Mouse (Mus musculus) heart, adult 8-10 months (tissue): ENCODE data around the gene Cdpf1. TPM values are rescaled to one million over a fixed set of nuclear protein-coding genes. Genes with fewer than 3 reads are reported as not detected.

Source experiments
- DNase-seq: peaks from one replicate; pipeline ENCODE4 v3.0.0; 2022; ENCODE audit warnings: low spot score
- total RNA-seq, 4 experiments: library from RNA; stranded (reverse); gene quantifications; 2 replicates each; pipeline ENCODE4 v1.2.4; 2022

The Cdpf1 gene
- 10 to 100 TPM; 27.1 to 38.5 (median 31.0) TPM for total RNA-seq

DNA sequence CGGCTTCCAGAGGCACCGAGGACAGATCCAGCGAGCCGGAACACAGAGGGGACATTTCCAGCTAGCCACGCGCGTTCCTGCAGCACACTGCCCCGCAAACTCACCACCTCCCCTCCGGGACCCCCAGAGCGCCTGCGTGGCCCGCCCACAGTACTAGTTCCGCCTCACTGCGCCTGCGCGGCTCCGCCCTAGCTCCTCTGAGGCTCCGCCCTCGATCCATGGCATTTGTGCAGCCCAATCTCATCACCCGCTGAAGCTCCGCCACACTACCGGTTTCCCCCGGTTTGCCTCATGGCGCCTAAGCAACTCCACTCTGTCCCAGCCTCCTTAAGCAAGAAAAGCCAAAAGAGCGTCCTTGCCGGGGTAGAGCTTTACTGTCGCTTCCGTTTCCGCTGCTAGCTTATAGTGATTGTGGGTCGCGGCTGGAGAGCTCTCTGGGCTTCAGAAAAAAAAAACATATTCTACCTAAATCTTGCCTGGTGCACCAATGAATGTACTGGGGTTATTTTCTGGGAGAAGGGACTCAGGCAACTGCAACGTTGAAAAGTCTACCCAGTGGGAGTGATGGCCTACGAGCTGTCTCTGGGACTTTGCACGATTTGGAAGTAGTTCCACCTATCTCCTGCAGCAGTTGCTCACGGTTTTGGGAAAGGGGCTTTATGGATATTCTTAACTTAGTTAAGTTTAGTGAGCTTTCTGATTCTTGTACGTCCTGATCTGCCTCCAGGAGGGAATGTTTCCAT is at the start of gene Cdpf1:
Gene Cdpf1 (minus strand): TSS at position 163 of the 743 bp plus-strand sequence.
- DNase-seq = peak; percentile 100

DNA sequence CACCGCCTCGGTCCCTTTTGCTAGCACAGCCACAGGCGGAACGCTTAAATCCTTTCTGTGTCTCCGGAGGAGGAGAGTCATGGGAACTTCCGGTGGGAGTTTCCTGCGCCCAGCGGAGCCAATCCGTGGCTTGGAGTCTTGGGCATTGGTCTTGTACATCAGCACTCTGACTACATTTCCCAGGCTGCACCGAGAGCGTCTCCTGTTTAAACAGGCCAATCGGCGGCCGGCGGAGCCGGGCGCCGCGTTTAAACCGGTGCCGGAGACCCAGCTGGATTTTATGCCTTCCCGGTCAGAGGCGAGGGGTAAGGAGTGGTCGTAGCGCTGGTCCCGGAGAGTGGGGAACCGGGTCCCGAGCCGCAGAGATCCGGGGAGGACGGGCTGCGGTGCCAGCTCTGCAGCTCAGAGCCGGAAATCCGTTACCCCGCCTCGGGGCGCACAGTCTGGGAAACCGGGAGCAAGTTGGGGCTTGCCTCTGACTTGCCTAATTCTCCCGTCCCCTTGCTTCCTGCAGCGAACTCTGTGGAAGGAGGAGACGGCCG is 48.1 kb upstream of the Cdpf1 start, which contains the start of gene Gtse1:
Gene Gtse1 (plus strand): TSS at position 256 of the 542 bp plus-strand sequence.
- DNase-seq = peak; percentile 97

DNA sequence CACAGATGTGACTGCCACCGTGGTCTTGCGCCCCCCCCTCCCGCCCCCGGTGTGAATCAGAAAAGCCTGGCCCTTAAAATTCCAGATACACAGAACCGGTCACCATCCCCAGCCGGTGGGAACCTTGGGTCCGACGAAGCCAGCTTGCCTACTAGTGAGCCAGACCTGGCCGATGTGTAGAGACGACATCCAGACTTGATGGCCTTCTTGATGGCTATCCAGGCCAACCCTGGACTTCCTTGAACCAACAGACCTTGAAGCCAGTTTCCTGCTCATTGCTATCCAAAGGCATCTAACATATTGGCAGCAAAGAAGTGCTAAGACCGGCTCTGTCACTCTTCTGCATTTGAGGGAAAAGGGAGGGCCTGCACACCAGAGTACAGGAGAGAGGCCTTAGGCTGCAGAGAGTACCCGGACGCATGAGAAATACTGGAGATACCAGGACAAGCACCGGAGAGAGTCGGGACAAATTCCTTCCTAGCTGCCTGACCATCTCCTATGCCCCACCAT is 47.5 kb upstream of the Cdpf1 start:
- DNase-seq = no peak

DNA sequence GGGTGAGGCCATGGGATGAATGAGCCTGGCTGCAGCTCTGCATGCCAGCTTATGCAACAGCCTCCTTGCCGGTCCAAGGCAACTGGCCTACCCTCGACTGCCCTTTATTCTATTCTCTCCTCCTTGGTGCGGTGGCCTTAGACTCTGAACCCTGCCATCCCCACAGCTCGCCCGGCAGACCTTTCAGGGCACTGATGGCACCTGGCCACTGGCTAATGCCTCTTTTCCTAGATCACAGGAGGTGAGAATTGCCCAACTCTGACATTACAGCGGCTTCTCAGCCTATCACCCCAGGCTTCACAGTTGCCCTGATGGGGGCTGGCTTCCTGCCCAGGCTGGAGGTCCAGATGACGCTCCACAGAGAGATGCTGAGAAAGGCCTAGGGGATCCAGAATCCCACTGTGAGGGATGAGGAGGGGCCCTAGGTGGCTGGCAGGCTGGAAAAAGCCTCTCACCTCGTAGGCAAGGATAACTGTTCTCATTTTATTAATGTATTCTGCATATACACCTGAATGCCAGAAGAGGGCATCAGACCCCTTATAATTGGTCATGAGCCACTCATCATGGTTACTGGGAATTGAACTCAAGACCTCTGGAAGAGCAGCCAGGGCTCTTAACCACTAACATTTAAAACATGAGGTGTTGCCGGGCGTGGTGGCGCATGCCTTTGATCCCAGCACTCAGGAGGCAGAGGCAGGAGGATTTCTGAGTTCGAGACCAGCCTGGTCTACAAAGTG is 40.3 kb upstream of the Cdpf1 start:
- no peak for DNase-seq

DNA sequence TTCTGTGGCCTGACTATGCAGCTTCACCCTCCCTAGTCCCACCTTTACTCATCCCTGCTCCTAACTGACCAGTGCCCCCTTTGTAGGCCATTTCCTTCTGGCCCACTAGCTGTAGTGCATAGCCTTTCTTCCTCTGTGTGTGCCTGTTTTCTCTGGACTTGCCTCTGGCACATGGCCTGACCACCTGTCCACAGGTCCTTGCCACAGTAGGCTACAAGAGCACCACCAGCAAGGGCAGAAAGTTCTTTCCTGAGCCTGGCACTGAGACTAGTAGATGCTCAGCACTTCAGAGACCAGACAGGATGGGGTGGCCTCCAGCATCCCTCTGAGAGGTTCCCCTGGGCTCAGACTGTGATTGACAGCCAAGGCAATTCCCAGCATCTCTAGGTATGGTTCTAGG is 33.6 kb upstream of the Cdpf1 start:
- DNase-seq = no peak

DNA sequence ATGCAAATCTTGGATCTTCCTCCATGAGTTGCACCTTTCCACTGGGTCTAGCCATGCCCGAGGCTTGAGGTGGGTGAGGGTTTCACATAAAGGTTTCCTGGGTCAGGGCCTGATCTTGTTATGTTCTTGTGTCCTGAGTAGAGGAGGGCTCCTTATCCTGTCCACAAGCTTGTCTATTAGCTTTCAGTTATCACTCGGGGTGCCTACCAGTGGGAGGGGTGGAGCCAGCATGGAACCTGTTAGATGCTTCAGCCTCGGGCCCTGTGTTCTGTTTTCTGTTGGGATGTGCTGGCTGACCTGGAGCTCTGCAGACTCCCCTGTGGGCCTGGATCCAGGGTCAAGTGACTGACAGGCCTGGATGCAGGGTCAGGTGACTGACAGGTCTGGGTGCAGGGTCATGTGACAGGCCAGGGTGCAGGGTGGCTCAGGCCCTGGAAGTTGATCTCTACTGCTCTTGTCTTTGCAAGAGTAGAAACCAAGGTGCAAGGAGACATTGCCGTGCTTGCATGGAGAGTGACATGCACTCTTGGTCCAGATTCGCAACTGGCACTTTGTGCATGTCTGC is 30.4 kb upstream of the Cdpf1 start:
- DNase-seq = no peak

DNA sequence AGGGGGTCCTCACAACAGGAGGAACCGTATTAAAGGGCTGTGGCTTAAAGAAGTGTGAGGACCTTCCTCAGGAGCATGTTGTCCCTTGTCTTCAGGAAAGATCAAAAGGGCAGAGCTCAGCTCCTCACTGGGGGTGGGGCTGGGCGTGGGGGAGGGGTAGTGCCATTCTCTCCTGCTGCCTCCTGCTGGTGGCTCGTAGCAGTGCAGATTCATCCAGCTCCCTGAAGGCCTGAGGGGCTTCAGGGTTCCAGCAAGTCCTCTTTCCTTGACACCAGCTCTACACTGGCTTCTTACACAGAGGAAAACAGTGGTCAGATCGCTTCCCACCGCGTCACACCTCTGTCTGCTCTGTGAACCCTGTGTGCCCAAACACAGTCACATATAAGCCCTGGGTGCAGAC is 29.5 kb upstream of the Cdpf1 start:
- no peak for DNase-seq

DNA sequence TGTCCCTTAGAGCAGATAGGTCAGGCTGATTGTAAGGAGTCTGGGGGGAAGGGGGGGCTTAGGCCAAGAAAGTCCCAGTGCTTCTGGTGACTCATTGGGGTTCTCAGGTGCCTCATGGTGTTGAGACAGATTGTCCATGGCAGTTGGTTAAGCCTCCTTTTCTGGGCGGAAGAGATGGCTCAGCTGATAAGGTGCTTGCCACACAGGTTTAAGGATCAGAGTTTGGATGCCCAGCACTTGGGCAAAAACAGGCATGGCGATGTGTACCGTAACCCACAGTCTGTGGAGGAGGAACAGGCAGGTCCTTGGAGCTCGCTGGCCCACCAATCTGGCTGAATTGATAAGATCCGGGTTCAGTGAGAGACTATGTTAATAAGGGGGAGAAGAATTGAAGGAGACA is 25.4 kb upstream of the Cdpf1 start:
- DNase-seq = no peak

DNA sequence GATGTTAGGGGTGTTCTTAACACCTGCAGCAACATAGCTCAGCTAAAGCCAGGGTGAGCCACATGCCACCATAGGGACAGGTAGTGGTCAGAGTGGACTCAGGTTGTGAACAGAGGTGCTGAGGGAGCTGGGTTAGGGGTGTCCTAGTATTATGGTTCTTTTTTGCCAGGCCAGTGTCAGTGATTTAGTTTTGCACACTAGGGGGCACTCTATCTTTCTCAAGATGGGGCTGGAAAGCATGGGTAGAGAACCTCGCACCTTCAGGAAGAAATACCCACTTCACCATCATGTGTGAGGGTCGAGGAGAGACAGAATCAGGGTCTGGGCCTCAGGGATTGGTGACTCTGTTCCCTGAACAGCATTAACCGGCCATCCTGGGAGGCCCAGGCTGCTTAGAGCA is 23.8 kb upstream of the Cdpf1 start:
- DNase-seq = no peak

DNA sequence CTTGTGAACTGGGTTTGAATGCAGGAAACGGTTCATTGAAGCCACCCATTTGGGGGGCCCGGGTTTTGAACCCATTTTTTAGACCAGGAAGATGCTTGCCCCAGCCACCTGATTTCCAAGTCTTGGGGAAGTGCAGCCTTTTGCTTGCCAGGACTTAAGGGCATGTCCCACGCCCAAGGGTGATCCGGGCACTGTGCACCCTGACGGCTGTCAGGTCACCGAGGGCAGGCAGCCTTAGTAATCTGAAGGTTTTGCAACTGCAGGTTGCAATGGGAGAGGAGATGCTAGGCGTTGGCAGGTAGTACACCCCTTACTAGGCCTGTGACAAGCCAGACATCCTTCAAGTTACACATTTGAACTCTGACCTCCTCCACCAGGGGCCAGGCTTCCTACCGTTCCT is 21.1 kb upstream of the Cdpf1 start:
- DNase-seq = no peak

DNA sequence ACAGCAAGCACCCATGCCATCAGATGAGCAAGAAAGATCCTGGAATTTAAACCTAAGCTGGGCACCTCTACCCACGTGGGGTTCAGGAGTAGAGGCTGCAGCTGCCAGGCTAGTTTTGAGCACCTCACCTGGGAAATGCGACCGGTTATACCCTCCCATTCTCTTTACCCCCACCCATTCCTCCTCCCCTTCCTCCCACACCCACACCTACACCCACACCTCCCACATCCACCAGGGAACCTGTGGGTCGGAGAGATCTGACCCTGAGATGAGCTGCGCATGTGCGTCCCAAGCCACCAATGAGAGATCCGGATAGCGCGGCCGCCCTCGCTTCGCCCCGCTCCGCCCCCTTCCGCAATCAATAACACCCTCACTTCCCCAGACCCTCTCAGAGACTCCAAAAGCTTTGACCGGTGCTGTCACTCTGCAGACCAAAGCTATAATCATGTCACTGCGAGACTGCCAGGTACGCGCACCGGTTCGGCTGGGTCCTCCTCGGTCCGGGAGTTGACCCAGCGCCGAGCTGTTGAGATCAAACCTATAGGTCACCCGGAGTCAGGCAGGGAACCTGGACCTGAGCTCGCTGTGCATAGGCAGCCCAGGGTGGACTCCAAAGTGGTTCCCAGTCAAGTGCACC is 20.6 kb upstream of the Cdpf1 start, which contains the start of gene Ttc38:
Gene Ttc38 (plus strand): TSS at position 353 of the 637 bp plus-strand sequence.
- peak; percentile 87 for DNase-seq

DNA sequence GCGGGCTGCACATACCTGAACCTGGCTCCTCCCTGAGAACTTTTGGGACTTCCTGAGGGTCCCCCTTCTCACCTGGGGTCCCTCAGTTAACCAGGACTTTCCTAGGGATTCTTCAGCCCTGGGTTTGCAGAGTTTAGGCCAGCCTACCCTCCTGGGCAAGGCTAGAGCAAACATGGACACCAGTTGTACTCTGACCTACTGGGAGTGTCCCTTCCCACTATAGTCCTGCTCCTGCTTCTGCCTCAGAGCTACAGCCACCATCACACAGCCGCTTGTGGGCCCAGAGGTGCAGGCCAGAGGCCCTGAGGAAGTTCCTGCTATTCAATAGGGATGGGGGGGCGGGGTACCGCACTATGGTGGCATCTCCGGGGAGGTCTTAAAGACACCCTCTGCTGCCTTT is 18.0 kb upstream of the Cdpf1 start:
- DNase-seq = no peak

DNA sequence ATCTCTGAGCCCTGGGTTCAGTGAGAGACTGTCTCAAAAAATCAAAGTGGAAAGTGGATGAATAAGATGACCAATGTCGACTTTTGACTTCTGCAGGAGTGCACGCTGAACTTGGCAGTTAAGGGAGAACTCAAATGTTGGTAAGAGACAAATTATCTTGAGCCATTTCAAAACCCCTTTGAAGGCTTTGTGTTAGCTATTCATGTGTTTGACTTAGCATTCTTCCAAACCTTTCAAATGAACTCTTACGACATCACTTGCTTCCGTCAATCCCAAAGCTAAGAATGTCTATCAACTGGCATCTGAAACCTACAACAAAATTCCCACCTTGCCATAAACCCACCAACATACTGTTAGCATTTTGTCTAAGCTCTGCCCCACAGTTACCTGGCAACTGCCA is 16.6 kb upstream of the Cdpf1 start:
- DNase-seq = no peak

DNA sequence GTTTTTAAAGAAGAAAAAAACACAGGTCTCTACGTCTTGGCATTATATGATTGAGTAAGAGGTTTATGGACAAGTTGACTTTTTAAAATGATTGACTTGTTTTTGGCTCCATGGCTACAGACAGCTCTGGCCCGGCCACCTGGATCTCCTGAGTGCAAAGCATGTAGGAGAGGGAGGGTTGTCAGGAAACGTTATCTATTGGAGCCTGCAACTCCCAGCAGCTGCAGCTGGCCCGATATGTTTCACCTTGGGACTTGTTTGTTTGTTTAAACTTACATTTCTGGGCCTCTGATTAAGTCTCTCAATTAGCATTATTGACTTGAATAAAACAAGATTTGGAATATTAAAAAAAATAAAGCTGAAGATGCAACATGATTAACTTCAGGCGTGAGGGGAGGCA is 15.2 kb upstream of the Cdpf1 start:
- DNase-seq = no peak

DNA sequence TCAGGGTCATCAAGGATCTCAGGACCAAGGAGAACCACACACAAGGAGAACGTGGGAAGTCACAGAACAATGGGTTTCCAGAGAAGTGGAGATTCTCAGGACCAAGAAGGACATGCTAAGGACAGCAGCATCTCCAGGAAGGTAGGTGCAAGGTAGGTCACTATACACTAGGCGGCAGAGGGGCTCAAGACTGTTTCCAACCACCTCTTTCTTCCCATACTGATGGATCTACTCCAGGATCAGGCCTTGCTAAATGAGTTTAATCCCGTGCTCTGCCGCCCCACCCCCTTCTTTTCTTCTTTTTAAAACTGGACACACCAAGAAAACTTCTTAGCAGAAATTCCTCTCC is 10.5 kb upstream of the Cdpf1 start:
- DNase-seq = no peak

DNA sequence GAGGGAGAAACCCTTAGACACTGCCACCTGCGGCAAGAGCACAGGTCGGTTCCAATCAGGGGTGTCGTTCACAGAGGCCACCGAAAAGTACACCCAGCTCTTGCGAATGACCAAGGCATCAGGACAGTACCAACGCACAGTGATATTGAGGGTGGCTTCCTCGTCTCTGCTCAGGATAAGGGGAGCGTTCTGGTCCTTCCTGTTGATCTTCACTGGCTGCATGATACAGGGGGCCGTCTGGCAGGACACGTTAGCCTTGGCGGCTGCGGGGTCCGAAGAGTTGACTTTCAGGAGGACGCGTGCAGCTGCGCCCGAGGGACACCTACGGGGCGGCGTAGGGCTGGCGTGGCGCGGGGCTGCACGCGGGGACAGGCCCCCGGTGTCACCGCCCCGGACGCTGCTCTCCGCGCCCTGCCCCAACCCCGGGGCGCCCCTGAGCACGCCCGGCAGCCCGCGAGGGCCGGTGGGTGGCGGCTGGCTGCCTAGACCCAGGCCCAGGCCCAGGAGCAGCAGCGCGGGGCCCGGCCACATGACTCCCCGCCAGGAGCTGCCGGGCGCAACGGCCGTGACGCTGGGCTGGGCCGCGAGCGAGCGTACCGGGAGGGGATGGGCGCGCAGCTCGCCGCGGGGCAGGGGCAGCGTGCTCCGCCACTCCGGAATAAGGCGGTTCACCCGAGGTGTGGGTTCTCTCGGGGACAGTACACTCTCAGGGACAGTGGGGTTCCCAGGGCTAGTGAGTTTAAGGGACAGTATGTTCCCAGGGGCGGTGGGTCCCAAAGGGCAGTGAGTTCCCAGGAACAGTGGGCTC is 9.9 kb upstream of the Cdpf1 start, which contains the start of gene Pkdrej:
Gene Pkdrej (minus strand): TSS at position 532 of the 808 bp plus-strand sequence.
- DNase-seq = no peak

DNA sequence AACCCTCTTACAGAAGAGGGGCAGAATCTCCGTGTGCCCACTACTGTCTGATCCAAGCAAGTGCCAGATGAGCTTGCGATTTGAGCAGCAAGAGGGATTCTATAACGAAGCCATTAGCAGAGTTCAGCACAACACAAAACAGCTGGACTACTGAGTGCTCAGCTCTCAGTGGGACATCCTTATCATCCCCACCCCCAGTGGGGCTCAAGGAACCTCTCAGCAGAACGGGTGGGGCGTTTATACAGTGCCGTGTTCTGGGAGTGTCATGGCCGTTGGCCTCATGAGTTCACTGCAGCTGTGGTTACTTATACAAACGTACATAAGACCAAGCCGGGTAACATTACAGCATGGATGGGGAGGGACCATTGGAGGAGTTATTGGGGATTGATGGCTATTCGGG is 1.9 kb upstream of the Cdpf1 start:
- no peak for DNase-seq

DNA sequence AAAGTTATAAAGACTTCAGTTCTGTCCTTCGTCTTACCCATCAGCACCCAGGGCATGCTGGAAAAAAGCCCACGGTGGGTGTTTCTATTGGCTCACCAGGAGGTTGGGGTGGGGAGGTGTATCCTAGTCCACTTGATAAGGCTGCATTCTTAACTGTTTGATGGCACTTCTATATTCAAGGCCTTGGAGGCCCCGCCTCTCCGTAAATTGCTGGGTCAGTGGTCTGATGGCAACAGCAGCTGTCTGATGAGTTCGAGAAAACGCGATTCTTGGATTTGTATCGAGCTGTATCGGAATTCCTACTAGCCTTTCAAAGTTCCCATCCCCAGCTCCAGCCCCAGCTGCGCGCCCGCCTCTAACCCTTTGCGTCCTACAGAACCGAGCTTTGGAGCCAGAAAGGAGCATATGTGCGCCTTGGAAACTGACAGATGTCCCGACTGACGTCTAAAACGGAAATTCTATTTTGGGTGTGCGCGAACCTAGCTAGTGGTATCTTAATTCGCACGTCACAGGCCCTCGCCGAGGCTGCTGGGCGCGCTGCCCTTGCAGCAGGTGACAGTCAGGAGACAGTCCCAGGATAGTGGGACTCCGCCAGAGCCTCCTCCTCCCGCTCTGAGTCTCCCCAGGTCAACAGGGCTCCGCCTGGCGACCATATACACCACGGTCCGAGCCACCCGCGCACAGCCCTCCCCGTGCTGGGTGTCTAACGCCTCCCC is 533 bp downstream of the Cdpf1 start:
- peak; percentile 83 for DNase-seq

DNA sequence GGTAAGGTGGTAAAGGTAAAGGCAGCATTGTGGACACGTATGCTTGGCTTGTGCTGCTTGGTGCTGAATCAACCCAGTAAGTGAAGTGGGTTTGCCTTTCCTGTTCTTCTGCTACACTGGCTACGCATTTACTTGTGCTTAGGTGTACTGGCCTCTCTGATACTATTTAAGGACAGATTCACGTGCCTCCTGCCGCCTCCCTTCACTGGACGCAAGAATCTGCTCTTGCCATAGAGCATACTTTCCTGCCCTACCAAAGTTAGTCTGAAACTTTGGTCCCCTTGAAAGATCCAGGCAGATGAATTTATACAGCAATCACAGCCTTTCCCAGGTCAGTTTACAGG is 1.1 kb downstream of the Cdpf1 start:
- DNase-seq = no peak

DNA sequence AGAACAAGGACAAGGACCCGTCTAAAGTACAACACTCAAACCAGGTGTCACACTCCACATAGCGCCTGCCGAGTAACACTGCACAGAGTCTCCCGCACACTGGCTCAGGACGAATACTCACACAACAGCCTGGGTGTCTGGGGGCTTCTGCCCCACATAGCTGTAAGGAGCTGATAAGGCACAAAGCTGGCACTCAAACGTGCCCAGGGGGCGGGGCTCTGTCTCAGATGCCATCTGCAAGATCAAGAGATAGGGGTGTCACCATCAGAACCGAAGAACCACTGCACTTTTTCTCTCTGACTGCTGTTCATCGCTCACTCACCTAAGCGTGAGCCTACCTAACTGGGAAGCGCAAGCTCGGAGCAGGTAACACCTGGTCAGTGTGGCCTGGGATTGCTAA is 2.4 kb downstream of the Cdpf1 start:
- DNase-seq = no peak
